Mouse (Mus musculus): ENCODE measurements around the gene AU022252. TPM values are rescaled to one million over a fixed set of nuclear protein-coding genes. Genes with fewer than 3 reads are reported as not detected.

Gene AU022252
- polyA plus RNA-seq, 1 experiment from 2014 or later = 28.0 TPM

GRCm38 (mm10) chr4:119195582-119196320 lies 36.8 kb downstream of the AU022252 start:
- no peaks in the 10 kb centered on the region for H3K9me3 ChIP-seq (replicated peaks)
- peak overlapping the region; percentile 80 for H3K9ac ChIP-seq
- 5% methylated on average over 18 of the region's 18 CpGs for WGBS
- peaks cover 6% of the 10 kb centered on the region for H3K36me3 ChIP-seq (ENCODE audit: poor library complexity, severe bottlenecking)
- peak overlapping the region; percentile 67 for H3K4me2 ChIP-seq
- H3K4me3 ChIP-seq = peak overlapping the region; percentile 75
- H3K27me3 ChIP-seq = peaks cover 3% of the 10 kb centered on the region; the same call in 1 of the 2 replicates
- 0 out of 2 replicates have a peak, but pooled peaks have one; percentile 3 for ATAC-seq
- peaks cover 29% of the 10 kb centered on the region for H3K4me1 ChIP-seq
- H3K27ac ChIP-seq = peak overlapping the region; percentile 65

DNA sequence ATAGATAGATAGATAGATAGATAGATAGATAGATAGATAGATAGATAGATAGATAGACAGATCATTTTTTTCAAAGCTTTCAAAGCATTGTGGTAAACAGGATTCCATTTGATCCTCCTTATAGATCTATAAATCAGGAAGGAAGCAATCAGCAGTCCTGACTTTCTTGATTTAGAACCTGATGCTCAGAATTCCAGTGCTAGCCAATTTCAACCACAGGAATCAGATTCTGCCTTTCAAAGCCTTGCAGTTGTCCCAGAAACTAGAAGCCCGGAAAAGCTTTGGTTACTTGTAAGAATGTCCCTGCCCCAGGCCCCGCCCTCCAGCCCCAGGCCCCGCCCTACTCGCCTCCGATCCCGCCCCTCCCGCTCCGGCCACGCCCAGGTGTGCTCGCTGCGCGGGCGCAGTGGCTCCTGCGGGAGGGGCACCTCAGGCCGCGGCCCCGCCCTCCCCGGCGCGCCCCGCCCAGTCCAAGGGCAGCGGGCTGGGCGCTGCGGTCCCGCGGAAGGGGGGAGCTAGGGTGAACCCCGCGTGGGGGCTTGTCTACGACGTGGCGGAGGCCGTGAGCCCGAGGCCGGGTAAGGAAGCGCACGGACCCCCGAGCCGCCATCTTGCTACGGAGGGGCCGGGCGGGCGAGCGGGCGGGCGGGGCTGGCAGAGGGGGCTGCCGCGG lies 37.5 kb downstream of the AU022252 start, which contains the start of gene Svbp:
TSS of gene Svbp (plus strand) at position 398 of the 673 bp plus-strand sequence.
- Histone ChIP-seq H3K9ac (peak within 1 kb of the TSS; percentile 80), H3K4me2 (peak within 1 kb of the TSS; percentile 67), H3K27me3 (peaks cover 3% of the 10 kb centered on the region; the same call in 1 of the 2 replicates), H3K4me1 (peaks cover 29% of the 10 kb centered on the region), H3K9me3 (replicated peaks) (no peaks in the 10 kb centered on the region), H3K27ac (peak within 1 kb of the TSS; percentile 65), H3K36me3 (ENCODE audit: poor library complexity, severe bottlenecking) (peaks cover 4% of the 10 kb centered on the region; the same call in 1 of the 2 replicates), H3K4me3 (peak within 1 kb of the TSS; percentile 75)
- peak; percentile 92 for ATAC-seq
- WGBS = under 1% methylated on average over 40 of the region's 47 CpGs

DNA sequence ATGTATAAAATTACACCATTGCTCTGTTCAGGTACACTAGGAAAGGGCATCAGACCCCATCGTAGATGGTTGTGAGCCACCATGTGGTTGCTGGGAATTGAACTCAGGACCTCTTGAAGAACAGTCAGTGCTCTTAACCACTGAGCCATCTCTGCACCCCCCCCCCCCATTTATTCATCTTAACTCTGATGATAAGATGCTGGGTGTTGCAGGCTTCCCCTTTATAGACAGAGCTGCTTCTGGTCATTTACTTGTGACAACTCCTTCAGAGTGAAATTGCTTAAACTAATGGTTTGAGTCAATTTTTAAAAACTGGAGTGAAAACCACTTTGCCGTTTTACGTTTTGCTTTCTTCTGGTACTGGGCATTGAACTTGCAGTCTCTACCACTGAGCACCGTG lies 39.8 kb downstream of the AU022252 start:
- Histone ChIP-seq H3K4me2 (no peak overlapping the region), H3K27ac (no peak overlapping the region), H3K4me1 (peaks cover 22% of the 10 kb centered on the region), H3K27me3 (peaks cover 3% of the 10 kb centered on the region; the same call in 1 of the 2 replicates), H3K9me3 (replicated peaks) (no peaks in the 10 kb centered on the region), H3K4me3 (no peak overlapping the region), H3K9ac (no peak overlapping the region), H3K36me3 (ENCODE audit: poor library complexity, severe bottlenecking) (peaks cover 2% of the 10 kb centered on the region; the same call in 1 of the 2 replicates)
- no peak for ATAC-seq
- WGBS = 90% methylated on average over 4 of the region's 4 CpGs

GRCm38 (mm10) chr4:119191273-119191672 lies 41.2 kb downstream of the AU022252 start:
- no peak overlapping the region for H3K4me3 ChIP-seq
- no peak for ATAC-seq
- peaks cover 7% of the 10 kb centered on the region for H3K4me1 ChIP-seq
- WGBS = 76% methylated on average over 3 of the region's 3 CpGs
- H3K36me3 ChIP-seq (ENCODE audit: poor library complexity, severe bottlenecking) = no peaks in the 10 kb centered on the region
- no peak overlapping the region for H3K9ac ChIP-seq
- no peak overlapping the region for H3K27ac ChIP-seq
- H3K4me2 ChIP-seq = no peak overlapping the region
- H3K27me3 ChIP-seq = peaks cover 3% of the 10 kb centered on the region; the same call in 1 of the 2 replicates
- H3K9me3 ChIP-seq (replicated peaks) = no peaks in the 10 kb centered on the region

DNA sequence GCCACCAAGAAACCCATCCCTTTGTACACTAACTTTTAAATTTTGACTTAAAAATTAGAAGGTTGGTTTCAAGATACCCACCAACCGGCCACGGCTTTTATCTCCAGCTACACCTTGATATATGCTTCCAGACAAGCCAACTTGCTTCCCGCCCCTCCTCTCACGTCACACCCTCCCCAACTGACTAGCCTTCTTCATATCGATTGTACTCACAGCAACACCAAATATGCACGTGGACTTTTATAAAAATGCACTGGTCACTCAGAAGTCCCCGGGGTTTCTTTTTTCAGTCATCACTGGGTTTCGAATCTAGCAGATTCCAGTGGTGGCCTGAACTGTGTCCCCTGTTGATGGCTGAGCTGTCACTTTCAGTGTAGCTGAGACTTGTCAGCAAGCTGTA lies 41.9 kb downstream of the AU022252 start:
- no peaks in the 10 kb centered on the region for H3K36me3 ChIP-seq (ENCODE audit: poor library complexity, severe bottlenecking)
- peaks cover 3% of the 10 kb centered on the region; the same call in 1 of the 2 replicates for H3K27me3 ChIP-seq
- H3K27ac ChIP-seq = no peak overlapping the region
- H3K9me3 ChIP-seq (replicated peaks) = no peaks in the 10 kb centered on the region
- 91% methylated on average over 8 of the region's 8 CpGs for WGBS
- no peak for ATAC-seq
- no peak overlapping the region for H3K9ac ChIP-seq
- H3K4me2 ChIP-seq = no peak overlapping the region
- no peak overlapping the region for H3K4me3 ChIP-seq
- H3K4me1 ChIP-seq = peaks cover under 1% of the 10 kb centered on the region; the same call in 1 of the 2 replicates

- WGBS = 74% methylated on average over 6 of the region's 6 CpGs
- Histone ChIP-seq H3K27me3 (peaks cover 3% of the 10 kb centered on the region; the same call in 1 of the 2 replicates), H3K9me3 (replicated peaks) (no peaks in the 10 kb centered on the region), H3K9ac (no peak within 1 kb of the TSS), H3K27ac (no peak within 1 kb of the TSS), H3K4me2 (no peak within 1 kb of the TSS), H3K4me1 (no peaks in the 10 kb centered on the region), H3K4me3 (no peak within 1 kb of the TSS), H3K36me3 (ENCODE audit: poor library complexity, severe bottlenecking) (no peaks in the 10 kb centered on the region)
- ATAC-seq = no peak
These were observed 42.6 kb downstream of the AU022252 start, which contains the start of gene Ermap for GRCm38 (mm10) chr4:119189864-119190263. Gene Ermap (minus strand): TSS chr4:119190011.

DNA sequence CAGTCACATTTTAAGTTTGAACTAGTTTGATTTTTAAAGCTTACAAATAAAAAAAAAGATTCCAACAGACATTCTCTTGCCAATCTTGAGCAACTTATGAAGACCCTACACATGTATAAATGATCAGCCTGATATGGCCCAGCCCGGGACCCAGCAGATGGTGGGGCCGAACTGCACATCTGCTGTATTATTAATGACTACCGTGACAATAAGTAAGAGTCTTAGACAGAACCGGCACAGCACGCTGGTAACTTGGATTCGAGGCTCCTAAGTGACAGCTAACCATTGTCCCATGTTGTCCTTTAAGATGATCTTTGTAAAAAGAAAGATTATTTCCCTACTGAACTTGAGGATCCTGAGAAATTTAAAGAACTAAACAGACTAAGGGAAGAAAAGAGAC lies 43.1 kb downstream of the AU022252 start:
- H3K27me3 ChIP-seq = peaks cover 3% of the 10 kb centered on the region; the same call in 1 of the 2 replicates
- H3K4me2 ChIP-seq = no peak overlapping the region
- no peaks in the 10 kb centered on the region for H3K9me3 ChIP-seq (replicated peaks)
- H3K4me3 ChIP-seq = no peak overlapping the region
- ATAC-seq = no peak
- 58% methylated on average over 6 of the region's 6 CpGs for WGBS
- H3K27ac ChIP-seq = no peak overlapping the region
- H3K36me3 ChIP-seq (ENCODE audit: poor library complexity, severe bottlenecking) = no peaks in the 10 kb centered on the region
- no peak overlapping the region for H3K9ac ChIP-seq
- H3K4me1 ChIP-seq = no peaks in the 10 kb centered on the region

- H3K9ac ChIP-seq = no peak overlapping the region
- no peak overlapping the region for H3K27ac ChIP-seq
- H3K4me3 ChIP-seq = no peak overlapping the region
- no peaks in the 10 kb centered on the region for H3K9me3 ChIP-seq (replicated peaks)
- 62% methylated on average over 11 of the region's 11 CpGs for WGBS
- no peak for ATAC-seq
- H3K36me3 ChIP-seq (ENCODE audit: poor library complexity, severe bottlenecking) = no peaks in the 10 kb centered on the region
- no peaks in the 10 kb centered on the region for H3K27me3 ChIP-seq
- no peaks in the 10 kb centered on the region for H3K4me1 ChIP-seq
- H3K4me2 ChIP-seq = no peak overlapping the region
These were observed 44.3 kb downstream of the AU022252 start for GRCm38 (mm10) chr4:119188060-119188785.

DNA sequence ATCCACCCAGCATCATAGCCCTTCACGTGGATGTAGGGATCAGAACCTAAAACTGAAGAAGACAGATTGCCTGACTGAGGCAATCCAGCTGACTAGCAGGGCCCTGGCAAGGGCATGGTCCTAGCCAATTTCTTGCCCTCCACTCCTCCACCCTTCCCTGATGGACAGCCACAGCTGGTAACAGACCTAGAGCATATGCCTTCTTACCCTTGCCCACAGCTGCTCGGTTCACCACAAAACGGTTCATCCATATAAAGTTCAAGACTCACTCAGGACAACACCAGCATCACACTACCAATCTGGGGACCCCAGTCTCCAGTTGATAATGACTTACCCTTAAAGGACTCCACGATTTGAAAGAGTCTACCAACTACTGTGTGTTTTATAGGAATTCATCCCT lies 46.7 kb downstream of the AU022252 start:
- no peak overlapping the region for H3K27ac ChIP-seq
- H3K4me3 ChIP-seq = no peak overlapping the region
- H3K9ac ChIP-seq = no peak overlapping the region
- H3K36me3 ChIP-seq (ENCODE audit: poor library complexity, severe bottlenecking) = no peaks in the 10 kb centered on the region
- no peak for ATAC-seq
- H3K9me3 ChIP-seq (replicated peaks) = no peaks in the 10 kb centered on the region
- no peaks in the 10 kb centered on the region for H3K4me1 ChIP-seq
- 84% methylated on average over 4 of the region's 4 CpGs for WGBS
- H3K27me3 ChIP-seq = no peaks in the 10 kb centered on the region
- H3K4me2 ChIP-seq = no peak overlapping the region

GRCm38 (mm10) chr4:119183525-119183924 lies 49.0 kb downstream of the AU022252 start:
- Histone ChIP-seq H3K36me3 (ENCODE audit: poor library complexity, severe bottlenecking) (no peaks in the 10 kb centered on the region), H3K4me1 (no peaks in the 10 kb centered on the region), H3K9me3 (replicated peaks) (no peaks in the 10 kb centered on the region), H3K4me3 (no peak overlapping the region), H3K4me2 (no peak overlapping the region), H3K27me3 (no peaks in the 10 kb centered on the region), H3K9ac (no peak overlapping the region), H3K27ac (no peak overlapping the region)
- no peak for ATAC-seq
- 57% methylated on average over 1 of the region's 1 CpGs for WGBS

- H3K4me2 ChIP-seq = no peak overlapping the region
- H3K27ac ChIP-seq = no peak overlapping the region
- H3K4me3 ChIP-seq = no peak overlapping the region
- no peaks in the 10 kb centered on the region for H3K36me3 ChIP-seq (ENCODE audit: poor library complexity, severe bottlenecking)
- no peaks in the 10 kb centered on the region for H3K4me1 ChIP-seq
- H3K27me3 ChIP-seq = no peaks in the 10 kb centered on the region
- H3K9ac ChIP-seq = no peak overlapping the region
- WGBS = 93% methylated on average over 9 of the region's 9 CpGs
- no peak for ATAC-seq
- H3K9me3 ChIP-seq (replicated peaks) = no peaks in the 10 kb centered on the region
These were observed 51.1 kb downstream of the AU022252 start for GRCm38 (mm10) chr4:119181456-119181855.
